Mouse (Mus musculus): Measurements from ENCODE around the gene E130308A19Rik. TPM values are rescaled to one million over a fixed set of nuclear protein-coding genes. Genes with fewer than 3 reads are reported as not detected.

E130308A19Rik gene
- polyA plus RNA-seq, 1 experiment from 2014 or later = 49.0 TPM

- DNase-seq (ENCODE audit: low spot score, missing footprints) (no peak), ATAC-seq (ENCODE audit: low FRiP score) (no peak)
- Histone ChIP-seq H3K4me2 (no peak overlapping the region), H3K4me1 (ENCODE audit: control insufficient read depth, insufficient read depth, low read length) (no peaks in the 10 kb centered on the region), H3K27ac (ENCODE audit: low read depth, low read length) (no peak overlapping the region), H3K9ac (ENCODE audit: low read length) (no peak overlapping the region), H3K36me3 (ENCODE audit: control insufficient read depth, insufficient read depth, low read length) (no peaks in the 10 kb centered on the region), H3K4me3 (ENCODE audit: low read depth, low read length) (no peak overlapping the region), H3K27me3 (ENCODE audit: control insufficient read depth, insufficient read depth, low read length) (no peaks in the 10 kb centered on the region), H3K9me3 (ENCODE audit: control insufficient read depth, low read length) (no peaks in the 10 kb centered on the region)
- WGBS = 94% methylated on average over 2 of the region's 2 CpGs
These were observed 29.5 kb upstream of the E130308A19Rik start for GRCm38 (mm10) chr4:59596556-59596955.

GRCm38 (mm10) chr4:59602704-59603103 is 23.3 kb upstream of the E130308A19Rik start:
- ATAC-seq (ENCODE audit: low FRiP score) = no peak
- Histone ChIP-seq H3K9me3 (ENCODE audit: control insufficient read depth, low read length) (no peaks in the 10 kb centered on the region), H3K36me3 (ENCODE audit: control insufficient read depth, insufficient read depth, low read length) (no peaks in the 10 kb centered on the region), H3K4me3 (ENCODE audit: low read depth, low read length) (no peak overlapping the region), H3K4me1 (ENCODE audit: control insufficient read depth, insufficient read depth, low read length) (no peaks in the 10 kb centered on the region), H3K27ac (ENCODE audit: low read depth, low read length) (no peak overlapping the region), H3K4me2 (no peak overlapping the region), H3K27me3 (ENCODE audit: control insufficient read depth, insufficient read depth, low read length) (no peaks in the 10 kb centered on the region), H3K9ac (ENCODE audit: low read length) (no peak overlapping the region)
- DNase-seq (ENCODE audit: low spot score, missing footprints) = no peak
- WGBS = 92% methylated on average over 4 of the region's 4 CpGs

GRCm38 (mm10) chr4:59604892-59605291 is 21.1 kb upstream of the E130308A19Rik start:
- Histone ChIP-seq H3K4me1 (ENCODE audit: control insufficient read depth, insufficient read depth, low read length) (no peaks in the 10 kb centered on the region), H3K36me3 (ENCODE audit: control insufficient read depth, insufficient read depth, low read length) (no peaks in the 10 kb centered on the region), H3K4me2 (no peak overlapping the region), H3K9ac (ENCODE audit: low read length) (no peak overlapping the region), H3K4me3 (ENCODE audit: low read depth, low read length) (no peak overlapping the region), H3K9me3 (ENCODE audit: control insufficient read depth, low read length) (no peaks in the 10 kb centered on the region), H3K27me3 (ENCODE audit: control insufficient read depth, insufficient read depth, low read length) (no peaks in the 10 kb centered on the region), H3K27ac (ENCODE audit: low read depth, low read length) (no peak overlapping the region)
- 69% methylated on average over 3 of the region's 3 CpGs for WGBS
- ATAC-seq (ENCODE audit: low FRiP score) (no peak), DNase-seq (ENCODE audit: low spot score, missing footprints) (no peak)

- no peak overlapping the region for H3K27ac ChIP-seq (ENCODE audit: low read depth, low read length)
- no peaks in the 10 kb centered on the region for H3K9me3 ChIP-seq (ENCODE audit: control insufficient read depth, low read length)
- WGBS = 93% methylated on average over 3 of the region's 3 CpGs
- no peak for DNase-seq (ENCODE audit: low spot score, missing footprints)
- H3K27me3 ChIP-seq (ENCODE audit: control insufficient read depth, insufficient read depth, low read length) = no peaks in the 10 kb centered on the region
- H3K36me3 ChIP-seq (ENCODE audit: control insufficient read depth, insufficient read depth, low read length) = no peaks in the 10 kb centered on the region
- no peaks in the 10 kb centered on the region for H3K4me1 ChIP-seq (ENCODE audit: control insufficient read depth, insufficient read depth, low read length)
- no peak for ATAC-seq (ENCODE audit: low FRiP score)
- H3K4me2 ChIP-seq = no peak overlapping the region
- H3K4me3 ChIP-seq (ENCODE audit: low read depth, low read length) = no peak overlapping the region
- H3K9ac ChIP-seq (ENCODE audit: low read length) = no peak overlapping the region
These were observed 20.5 kb upstream of the E130308A19Rik start for GRCm38 (mm10) chr4:59605501-59605900.

- H3K9me3 ChIP-seq (ENCODE audit: control insufficient read depth, low read length) = no peaks in the 10 kb centered on the region
- DNase-seq (ENCODE audit: low spot score, missing footprints) (no peak), ATAC-seq (ENCODE audit: low FRiP score) (no peak)
- no peak overlapping the region for H3K27ac ChIP-seq (ENCODE audit: low read depth, low read length)
- H3K36me3 ChIP-seq (ENCODE audit: control insufficient read depth, insufficient read depth, low read length) = no peaks in the 10 kb centered on the region
- H3K4me2 ChIP-seq = no peak overlapping the region
- H3K9ac ChIP-seq (ENCODE audit: low read length) = no peak overlapping the region
- H3K4me3 ChIP-seq (ENCODE audit: low read depth, low read length) = no peak overlapping the region
- no peaks in the 10 kb centered on the region for H3K4me1 ChIP-seq (ENCODE audit: control insufficient read depth, insufficient read depth, low read length)
- no peaks in the 10 kb centered on the region for H3K27me3 ChIP-seq (ENCODE audit: control insufficient read depth, insufficient read depth, low read length)
- 77% methylated on average over 3 of the region's 3 CpGs for WGBS
These were observed 15.6 kb upstream of the E130308A19Rik start for GRCm38 (mm10) chr4:59610411-59610810.

- WGBS = 71% methylated on average over 1 of the region's 1 CpGs
- no peaks in the 10 kb centered on the region for H3K4me1 ChIP-seq (ENCODE audit: control insufficient read depth, insufficient read depth, low read length)
- ATAC-seq (ENCODE audit: low FRiP score) (0 out of 2 replicates have a peak, but pooled peaks have one; percentile 35), DNase-seq (ENCODE audit: low spot score, missing footprints) (no peak)
- no peak overlapping the region for H3K9ac ChIP-seq (ENCODE audit: low read length)
- H3K4me2 ChIP-seq = no peak overlapping the region
- H3K27ac ChIP-seq (ENCODE audit: low read depth, low read length) = no peak overlapping the region
- no peaks in the 10 kb centered on the region for H3K9me3 ChIP-seq (ENCODE audit: control insufficient read depth, low read length)
- H3K27me3 ChIP-seq (ENCODE audit: control insufficient read depth, insufficient read depth, low read length) = no peaks in the 10 kb centered on the region
- no peaks in the 10 kb centered on the region for H3K36me3 ChIP-seq (ENCODE audit: control insufficient read depth, insufficient read depth, low read length)
- H3K4me3 ChIP-seq (ENCODE audit: low read depth, low read length) = no peak overlapping the region
These were observed 11.0 kb upstream of the E130308A19Rik start for GRCm38 (mm10) chr4:59614986-59615385.

GRCm38 (mm10) chr4:59619611-59620245 is 6.3 kb upstream of the E130308A19Rik start:
- Histone ChIP-seq H3K9ac (ENCODE audit: low read length) (no peak overlapping the region), H3K9me3 (ENCODE audit: control insufficient read depth, low read length) (no peaks in the 10 kb centered on the region), H3K4me1 (ENCODE audit: control insufficient read depth, insufficient read depth, low read length) (no peaks in the 10 kb centered on the region), H3K4me2 (no peak overlapping the region), H3K27ac (ENCODE audit: low read depth, low read length) (no peak overlapping the region), H3K4me3 (ENCODE audit: low read depth, low read length) (no peak overlapping the region), H3K36me3 (ENCODE audit: control insufficient read depth, insufficient read depth, low read length) (no peaks in the 10 kb centered on the region), H3K27me3 (ENCODE audit: control insufficient read depth, insufficient read depth, low read length) (no peaks in the 10 kb centered on the region)
- ATAC-seq (ENCODE audit: low FRiP score) (no peak), DNase-seq (ENCODE audit: low spot score, missing footprints) (no peak)
- WGBS = 87% methylated on average over 5 of the region's 5 CpGs

GRCm38 (mm10) chr4:59625676-59625997 is 374 bp upstream of the E130308A19Rik start:
- DNase-seq (ENCODE audit: low spot score, missing footprints) (peak; percentile 95), ATAC-seq (ENCODE audit: low FRiP score) (no peak)
- H3K4me1 ChIP-seq (ENCODE audit: control insufficient read depth, insufficient read depth, low read length) = peaks cover 21% of the 10 kb centered on the region
- peak overlapping the region; percentile 93 for H3K9ac ChIP-seq (ENCODE audit: low read length)
- H3K27ac ChIP-seq (ENCODE audit: low read depth, low read length) = peak overlapping the region; percentile 57
- no peaks in the 10 kb centered on the region for H3K36me3 ChIP-seq (ENCODE audit: control insufficient read depth, insufficient read depth, low read length)
- H3K4me3 ChIP-seq (ENCODE audit: low read depth, low read length) = peak overlapping the region; percentile 81
- peak overlapping the region; percentile 71 for H3K4me2 ChIP-seq
- no peaks in the 10 kb centered on the region for H3K27me3 ChIP-seq (ENCODE audit: control insufficient read depth, insufficient read depth, low read length)
- WGBS = under 1% methylated on average over 18 of the region's 18 CpGs
- H3K9me3 ChIP-seq (ENCODE audit: control insufficient read depth, low read length) = no peaks in the 10 kb centered on the region

- no peaks in the 10 kb centered on the region for H3K9me3 ChIP-seq (ENCODE audit: control insufficient read depth, low read length)
- WGBS = 48% methylated on average over 4 of the region's 4 CpGs
- no peaks in the 10 kb centered on the region for H3K36me3 ChIP-seq (ENCODE audit: control insufficient read depth, insufficient read depth, low read length)
- no peak for DNase-seq (ENCODE audit: low spot score, missing footprints)
- peak overlapping the region; percentile 10; the same call in 1 of the 2 replicates for H3K4me3 ChIP-seq (ENCODE audit: low read depth, low read length)
- peaks cover 30% of the 10 kb centered on the region for H3K4me1 ChIP-seq (ENCODE audit: control insufficient read depth, insufficient read depth, low read length)
- H3K27ac ChIP-seq (ENCODE audit: low read depth, low read length) = no peak overlapping the region
- peak overlapping the region; percentile 28 for H3K4me2 ChIP-seq
- ATAC-seq (ENCODE audit: low FRiP score) = no peak
- no peaks in the 10 kb centered on the region for H3K27me3 ChIP-seq (ENCODE audit: control insufficient read depth, insufficient read depth, low read length)
- H3K9ac ChIP-seq (ENCODE audit: low read length) = peak overlapping the region; percentile 30
These were observed 2.2 kb downstream of the E130308A19Rik start for GRCm38 (mm10) chr4:59628255-59628654.

Measured in midbrain, embryonic 11.5 days (tissue).